Mouse (Mus musculus): Measurements from ENCODE around the gene AC109138.7.

GRCm38 (mm10) chr19:4254230-4254629, 40.1 kb downstream of the AC109138.7 start:
- TF ChIP-seq CTCF (IDR thresholded peaks at IDR 0.05) (no peak), POLR2A (IDR thresholded peaks at IDR 0.05; ENCODE audit: insufficient read depth, low read depth, low read length) (no peak), EP300 (IDR thresholded peaks at IDR 0.05; ENCODE audit: insufficient read depth, low read depth, low read length) (no peak)
